Mouse (Mus musculus): ENCODE measurements around the gene Mybl2. TPM values are rescaled to one million over a fixed set of nuclear protein-coding genes. Genes with fewer than 3 reads are reported as not detected.

The Mybl2 gene
- 55.5 and 60.8 TPM in 2 replicates for total RNA-seq (2012; rRNA removed)
- polyA plus RNA-seq (2012; ENCODE audit: insufficient read depth in 1 of 2, insufficient read length in 2 of 2, low read depth in 1 of 2, low replicate concordance in 2 of 2, missing spikeins in 1 of 2) = 100 to 1,000 TPM in 1 of 2 experiments, not detected in 1; 145 TPM

GRCm38 (mm10) chr2:163054335-163054840 is at the start of gene Mybl2:
Gene Mybl2 (plus strand): TSS chr2:163054687.
- Histone ChIP-seq H3K79me2 (ENCODE audit: control insufficient read depth, insufficient read depth, low read length, poor library complexity) (peaks cover 46% of the 10 kb centered on the region), H3K4me3 (ENCODE audit: control insufficient read depth in 1 of 2, insufficient read depth in 1 of 2, low read depth in 2 of 2, low read length in 2 of 2) (peak within 1 kb of the TSS; percentile 75 to 85), H3K27me3 (ENCODE audit: control insufficient read depth in 1 of 2, insufficient read depth in 2 of 2, low read length in 2 of 2) (no peaks in the 10 kb centered on the region), H3K27ac (ENCODE audit: control insufficient read depth, low read depth, low read length) (peak within 1 kb of the TSS; percentile 46), H3K4me1 (ENCODE audit: control insufficient read depth in 1 of 2, insufficient read depth in 2 of 2, low read length in 2 of 2) (peaks cover 0 to 16% of the 10 kb centered on the region in 2 experiments; a peak in 2 of 4 replicates), H3K9me3 (replicated peaks; ENCODE audit: insufficient read depth, low read length) (no peaks in the 10 kb centered on the region), H3K36me3 (ENCODE audit: control insufficient read depth in 1 of 2, insufficient read depth in 2 of 2, low read length in 2 of 2) (peaks cover 0 to 17% of the 10 kb centered on the region in 2 experiments; a peak in 2 of 4 replicates), H3K9ac (ENCODE audit: control insufficient read depth, low read depth, low read length, poor library complexity, severe bottlenecking) (peak within 1 kb of the TSS; percentile 93)
- peak; percentile 97 for DNase-seq (ENCODE audit: low read depth, low spot score)
- TF ChIP-seq ELF1 (IDR thresholded peaks at IDR 0.05; ENCODE audit: low read depth, low read length) = peak; percentile 64
- peak; percentile 96 for TF ChIP-seq E2F4 (IDR thresholded peaks at IDR 0.05; ENCODE audit: borderline replicate concordance, low read depth, low read length)
- no peak for TF ChIP-seq CHD2 (IDR thresholded peaks at IDR 0.05; ENCODE audit: low read length)
- peak; percentile 53 for TF ChIP-seq HCFC1 (IDR thresholded peaks at IDR 0.05; ENCODE audit: low read depth, low read length)
- TF ChIP-seq NELFE (IDR thresholded peaks at IDR 0.05; ENCODE audit: low read depth, low read length) = peak; percentile 94
- TF ChIP-seq ZKSCAN1 (IDR thresholded peaks at IDR 0.05; ENCODE audit: low read depth, low read length) = no peak
- no peak for TF ChIP-seq BHLHE40 (IDR thresholded peaks at IDR 0.05; ENCODE audit: borderline replicate concordance, low read depth, low read length)
- no peak for TF ChIP-seq JUND (IDR thresholded peaks at IDR 0.05; ENCODE audit: low read depth, low read length)
- no peak for TF ChIP-seq ETS1 (IDR thresholded peaks at IDR 0.05; ENCODE audit: low read depth, low read length)
- TF ChIP-seq MAZ (IDR thresholded peaks at IDR 0.05; ENCODE audit: low read depth, low read length) = no peak
- peak; percentile 62 for TF ChIP-seq MAX (IDR thresholded peaks at IDR 0.05; ENCODE audit: low read length)
- no peak for TF ChIP-seq RAD21 (IDR thresholded peaks at IDR 0.05; ENCODE audit: low read depth, low read length)
- no peak for TF ChIP-seq ZNF384 (IDR thresholded peaks at IDR 0.05; ENCODE audit: low read depth, low read length)
- no peak for TF ChIP-seq GABPA (IDR thresholded peaks at IDR 0.05; ENCODE audit: low read depth, low read length)
- peak; percentile 72 for TF ChIP-seq POLR2AphosphoS2 (IDR thresholded peaks at IDR 0.05; ENCODE audit: low read length)
- no peak for TF ChIP-seq EP300 (IDR thresholded peaks at IDR 0.05; ENCODE audit: low read depth in 1 of 2, low read length in 2 of 2)
- peak; percentile 87; the same call in 1 of the 2 replicates for TF ChIP-seq SIN3A (IDR thresholded peaks at IDR 0.05; ENCODE audit: low read length)
- peak; percentile 22; the same call in 1 of the 2 replicates for TF ChIP-seq GATA1 (IDR thresholded peaks at IDR 0.05; ENCODE audit: low read depth, low read length)
- TF ChIP-seq CTCF (IDR thresholded peaks at IDR 0.05 in 2 of 3, conservative IDR thresholded peaks at IDR 0.05 in 1 of 3; ENCODE audit: control insufficient read depth in 1 of 3, insufficient read depth in 1 of 3, low read depth in 2 of 3, low read length in 3 of 3, poor library complexity in 1 of 3, severe bottlenecking in 1 of 3) = no peak
- TF ChIP-seq TAL1 (IDR thresholded peaks at IDR 0.05; ENCODE audit: low read length) = peak; percentile 48
- no peak; the same call in 1 of the 2 replicates for TF ChIP-seq MYC (IDR thresholded peaks at IDR 0.05; ENCODE audit: low read depth, low read length)
- no peak for TF ChIP-seq POLR2AphosphoS5 (IDR thresholded peaks at IDR 0.05; ENCODE audit: borderline replicate concordance, low read depth, low read length)
- TF ChIP-seq MYB (IDR thresholded peaks at IDR 0.05; ENCODE audit: low read depth, low read length) = no peak
- TF ChIP-seq TBP (IDR thresholded peaks at IDR 0.05; ENCODE audit: low read depth, low read length) = peak; percentile 83
- TF ChIP-seq NRF1 (IDR thresholded peaks at IDR 0.05; ENCODE audit: insufficient read depth, low read depth, low read length, poor library complexity, severe bottlenecking) = peak; percentile 75
- TF ChIP-seq MXI1 (IDR thresholded peaks at IDR 0.05; ENCODE audit: low read depth, low read length) = peak; percentile 90
- TF ChIP-seq USF2 (IDR thresholded peaks at IDR 0.05; ENCODE audit: borderline replicate concordance in 1 of 2, insufficient read depth in 1 of 2, low read depth in 1 of 2, low read length in 2 of 2) = no peak
- TF ChIP-seq SMC3 (IDR thresholded peaks at IDR 0.05; ENCODE audit: low read depth, low read length) = no peak
- TF ChIP-seq ZC3H11A (IDR thresholded peaks at IDR 0.05; ENCODE audit: low read depth, low read length) = no peak
- no peak; the same call in 1 of the 2 replicates for TF ChIP-seq ZMIZ1 (IDR thresholded peaks at IDR 0.05; ENCODE audit: low read depth, low read length)
- TF ChIP-seq TCF12 (IDR thresholded peaks at IDR 0.05; ENCODE audit: low read depth, low read length) = peak; percentile 59
- TF ChIP-seq MAFK (IDR thresholded peaks at IDR 0.05; ENCODE audit: borderline replicate concordance, low read depth, low read length) = no peak
- no peak for TF ChIP-seq CHD1 (IDR thresholded peaks at IDR 0.05; ENCODE audit: low read depth, low read length)
- no peak for TF ChIP-seq UBTF (IDR thresholded peaks at IDR 0.05; ENCODE audit: borderline replicate concordance, insufficient read depth, low read depth, low read length)
- peak; percentile 88 to 97 for TF ChIP-seq POLR2A (IDR thresholded peaks at IDR 0.05; ENCODE audit: control insufficient read depth in 1 of 2, insufficient read depth in 1 of 2, low read depth in 1 of 2, low read length in 2 of 2, poor library complexity in 1 of 2)
- TF ChIP-seq MEF2A (IDR thresholded peaks at IDR 0.05; ENCODE audit: extremely low read depth, insufficient replicate concordance, low read depth, low read length, poor library complexity, severe bottlenecking) = no peak
- no peak for TF ChIP-seq RCOR1 (IDR thresholded peaks at IDR 0.05; ENCODE audit: low read depth, low read length)

Data from MEL (cell line).